Mouse (Mus musculus): ENCODE data around the gene Gm20683. TPM values are rescaled to one million over a fixed set of nuclear protein-coding genes. Genes with fewer than 3 reads are reported as not detected.

The Gm20683 gene
- polyA plus RNA-seq, 1 experiment from 2014 or later: 2.7 TPM

DNA sequence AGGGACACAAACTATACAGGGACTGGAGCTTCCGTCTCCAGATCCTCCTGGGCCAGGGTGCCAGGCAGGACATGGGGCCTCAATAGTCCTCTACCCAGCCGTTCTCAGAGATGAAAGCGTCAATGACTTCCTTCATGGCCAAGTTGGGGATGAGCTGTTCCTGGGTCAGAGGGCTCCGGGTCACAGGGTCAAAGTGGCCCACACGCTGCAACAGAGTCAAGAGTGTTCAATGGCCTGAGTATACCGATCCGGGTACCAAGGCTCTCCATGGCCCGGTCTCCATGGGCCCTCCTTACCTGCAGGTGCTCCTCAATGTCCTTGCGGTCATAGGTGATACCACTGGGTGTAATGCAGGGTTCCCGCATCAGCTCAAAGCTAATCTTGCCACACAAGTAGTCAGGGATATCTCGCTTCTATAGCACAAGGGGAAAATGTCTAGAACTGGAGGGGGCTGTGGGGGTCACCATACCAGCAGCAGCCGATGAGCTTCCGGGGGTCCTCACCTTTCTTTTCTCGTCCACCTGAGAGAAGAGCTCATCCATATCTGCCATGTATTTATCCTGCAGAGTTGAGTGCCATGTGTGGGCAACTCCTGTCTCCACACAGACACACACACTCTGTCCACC is 10.6 kb downstream of the Gm20683 start:
- Histone ChIP-seq H3K36me3 (ENCODE audit: insufficient read depth, low read length) (peaks cover 32% of the 10 kb centered on the region), H3K4me2 (ENCODE audit: low read length) (peak overlapping the region; percentile 85; the same call in 1 of the 2 replicates), H3K4me3 (replicated peaks; ENCODE audit: low read depth, low read length) (no peak overlapping the region), H3K9me3 (replicated peaks; ENCODE audit: low read length) (no peaks in the 10 kb centered on the region), H3K27ac (no peak overlapping the region), H3K4me1 (replicated peaks; ENCODE audit: insufficient read depth, low read length) (peaks cover 45% of the 10 kb centered on the region), H3K9ac (ENCODE audit: low read depth, low read length) (no peak overlapping the region), H3K27me3 (ENCODE audit: insufficient read depth, low read length) (no peaks in the 10 kb centered on the region)
- ATAC-seq (replicated peaks; ENCODE audit: low FRiP score, low read depth): no peak
- DNase-seq (ENCODE audit: low spot score): no peak
- 84% methylated on average over 14 of the region's 14 CpGs for WGBS
- TF ChIP-seq CTCF (IDR thresholded peaks at IDR 0.05; ENCODE audit: low read depth): no peak

DNA sequence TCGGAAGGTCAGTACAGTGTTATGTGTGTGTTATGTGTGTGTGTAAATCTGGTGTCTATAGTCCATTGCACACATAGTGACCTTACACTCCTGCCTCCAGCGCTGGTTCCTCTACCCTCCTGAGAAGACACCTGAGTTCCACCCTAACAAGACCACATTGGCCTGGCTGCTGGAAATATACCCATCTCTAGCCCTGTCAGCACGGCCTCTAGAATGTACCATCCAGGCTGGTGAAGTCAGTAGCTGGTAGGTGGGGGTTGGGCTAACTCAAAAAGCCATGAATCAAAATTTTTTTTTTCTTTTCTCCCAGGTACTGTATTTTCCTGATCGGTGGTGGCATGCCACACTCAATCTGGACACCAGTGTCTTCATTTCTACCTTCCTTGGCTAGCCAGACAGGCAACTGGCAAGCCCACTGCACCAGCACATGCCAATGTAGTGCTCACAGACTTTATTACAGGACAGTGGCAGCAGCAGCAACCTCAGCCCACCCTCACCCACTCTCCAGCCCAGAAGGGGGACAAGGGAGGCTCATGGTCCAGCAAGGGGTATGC is 11.3 kb downstream of the Gm20683 start:
- no peak overlapping the region for H3K27ac ChIP-seq
- 79% methylated on average over 4 of the region's 4 CpGs for WGBS
- ATAC-seq (replicated peaks; ENCODE audit: low FRiP score, low read depth) (no peak), DNase-seq (ENCODE audit: low spot score) (no peak)
- no peak overlapping the region for H3K9ac ChIP-seq (ENCODE audit: low read depth, low read length)
- no peaks in the 10 kb centered on the region for H3K9me3 ChIP-seq (replicated peaks; ENCODE audit: low read length)
- TF ChIP-seq CTCF (IDR thresholded peaks at IDR 0.05; ENCODE audit: low read depth): no peak
- H3K36me3 ChIP-seq (ENCODE audit: insufficient read depth, low read length): peaks cover 38% of the 10 kb centered on the region
- no peak overlapping the region for H3K4me3 ChIP-seq (replicated peaks; ENCODE audit: low read depth, low read length)
- no peaks in the 10 kb centered on the region for H3K27me3 ChIP-seq (ENCODE audit: insufficient read depth, low read length)
- peaks cover 39% of the 10 kb centered on the region for H3K4me1 ChIP-seq (replicated peaks; ENCODE audit: insufficient read depth, low read length)
- 0 out of 2 replicates have a peak overlapping the region, but pooled peaks have one; percentile 66 for H3K4me2 ChIP-seq (ENCODE audit: low read length)

DNA sequence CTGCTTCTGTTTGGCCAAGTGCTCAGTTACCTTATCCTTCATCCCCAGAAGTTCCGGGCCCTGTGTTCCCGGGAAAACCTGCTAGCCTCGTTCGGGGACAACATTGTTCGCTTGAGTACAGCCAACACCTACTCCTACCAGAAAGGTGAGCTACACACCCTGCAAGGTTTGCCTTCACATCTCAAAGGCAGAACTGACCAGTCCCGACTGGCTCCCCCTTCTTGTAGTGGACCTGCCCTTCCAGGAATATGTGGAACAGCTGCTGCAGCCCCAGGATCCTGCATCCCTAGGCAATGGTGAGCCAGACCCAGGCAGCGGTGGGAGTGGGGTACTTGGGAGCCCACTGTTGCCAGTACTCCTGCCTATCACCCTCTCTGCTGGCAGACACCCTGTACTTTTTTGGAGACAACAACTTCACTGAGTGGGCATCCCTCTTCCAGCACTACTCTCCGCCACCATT is 12.0 kb downstream of the Gm20683 start:
- TF ChIP-seq CTCF (IDR thresholded peaks at IDR 0.05; ENCODE audit: low read depth): no peak
- no peak for ATAC-seq (replicated peaks; ENCODE audit: low FRiP score, low read depth)

DNA sequence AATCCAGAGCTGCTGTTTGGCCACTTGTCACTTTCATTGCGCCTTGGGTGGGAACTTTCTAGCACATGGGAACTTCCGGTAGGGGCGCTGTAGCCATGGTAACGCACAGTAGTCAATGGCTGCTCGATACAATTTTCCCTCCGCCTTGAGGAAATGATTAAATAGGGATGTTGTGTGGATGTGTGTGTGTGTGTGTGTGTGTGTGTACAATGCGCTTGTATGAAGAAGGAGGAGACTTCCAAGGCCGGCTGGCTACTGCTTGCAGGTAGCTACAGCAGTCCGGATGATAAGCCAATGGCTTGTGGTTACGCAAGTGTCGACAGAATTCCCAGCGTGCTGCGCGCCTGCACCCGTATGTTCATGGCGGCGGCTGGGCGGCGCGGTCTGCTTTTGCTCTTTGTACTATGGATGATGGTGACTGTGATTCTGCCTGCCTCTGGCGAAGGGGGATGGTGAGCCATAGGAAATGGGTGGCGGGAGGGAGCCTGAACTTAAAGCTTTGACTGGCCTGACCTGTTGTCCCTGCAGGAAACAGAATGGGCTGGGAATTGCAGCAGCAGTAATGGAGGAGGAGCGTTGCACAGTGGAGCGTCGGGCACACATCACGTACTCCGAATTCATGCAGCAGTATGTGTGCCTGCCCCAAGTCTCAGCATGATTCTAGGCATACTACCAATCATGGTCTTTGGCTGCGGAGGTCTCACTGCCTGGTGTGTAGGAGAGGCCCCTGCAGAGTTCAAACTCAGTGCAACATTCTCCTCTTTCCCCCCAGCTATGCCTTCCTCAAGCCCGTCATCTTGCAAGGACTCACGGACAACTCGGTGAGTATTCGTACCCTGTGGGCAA is 12.6 kb downstream of the Gm20683 start, which contains the start of gene Jmjd8:
Gene Jmjd8, plus strand, starts transcription at position 156 of the 846 bp plus-strand sequence.
- Histone ChIP-seq H3K27me3 (ENCODE audit: insufficient read depth, low read length) (no peaks in the 10 kb centered on the region), H3K36me3 (ENCODE audit: insufficient read depth, low read length) (peaks cover 34% of the 10 kb centered on the region), H3K4me1 (replicated peaks; ENCODE audit: insufficient read depth, low read length) (peaks cover 36% of the 10 kb centered on the region), H3K9ac (ENCODE audit: low read depth, low read length) (peak within 1 kb of the TSS; percentile 60), H3K27ac (peak within 1 kb of the TSS; percentile 88), H3K4me3 (replicated peaks; ENCODE audit: low read depth, low read length) (peak within 1 kb of the TSS; percentile 34), H3K4me2 (ENCODE audit: low read length) (peak within 1 kb of the TSS; percentile 66), H3K9me3 (replicated peaks; ENCODE audit: low read length) (no peaks in the 10 kb centered on the region)
- TF ChIP-seq CTCF (IDR thresholded peaks at IDR 0.05; ENCODE audit: low read depth): peak; percentile 57
- DNase-seq (ENCODE audit: low spot score) (peak; percentile 90), ATAC-seq (replicated peaks; ENCODE audit: low FRiP score, low read depth) (peak; percentile 16)
- whole genome bisulfite sequencing: under 1% methylated on average over 32 of the region's 32 CpGs

More for the DNA sequence above, 12.0 kb downstream of the Gm20683 start:
- Histone ChIP-seq H3K4me3 (replicated peaks; ENCODE audit: low read depth, low read length) (peak overlapping the region; percentile 34), H3K36me3 (ENCODE audit: insufficient read depth, low read length) (peaks cover 35% of the 10 kb centered on the region), H3K4me2 (ENCODE audit: low read length) (peak overlapping the region; percentile 66), H3K4me1 (replicated peaks; ENCODE audit: insufficient read depth, low read length) (peaks cover 36% of the 10 kb centered on the region), H3K9me3 (replicated peaks; ENCODE audit: low read length) (no peaks in the 10 kb centered on the region), H3K27ac (peak overlapping the region; percentile 88), H3K27me3 (ENCODE audit: insufficient read depth, low read length) (no peaks in the 10 kb centered on the region), H3K9ac (ENCODE audit: low read depth, low read length) (peak overlapping the region; percentile 60)
- no peak for DNase-seq (ENCODE audit: low spot score)
- WGBS: 33% methylated on average over 8 of the region's 8 CpGs

DNA sequence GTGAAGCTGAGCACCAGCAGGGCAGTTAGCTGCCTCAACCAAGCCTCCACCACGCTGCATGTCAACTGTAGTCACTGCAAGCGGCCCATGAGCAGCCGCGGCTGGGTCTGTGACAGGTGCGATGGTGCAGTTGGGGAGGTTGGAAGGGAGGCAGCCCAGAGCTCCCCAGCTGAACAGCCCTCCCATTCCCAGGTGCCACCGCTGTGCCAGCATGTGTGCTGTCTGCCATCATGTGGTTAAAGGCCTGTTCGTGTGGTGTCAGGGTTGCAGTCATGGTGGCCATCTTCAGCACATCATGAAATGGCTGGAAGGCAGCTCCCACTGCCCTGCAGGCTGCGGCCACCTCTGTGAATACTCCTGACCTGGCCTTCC is 13.4 kb downstream of the Gm20683 start:
- peaks cover 37% of the 10 kb centered on the region for H3K4me1 ChIP-seq (replicated peaks; ENCODE audit: insufficient read depth, low read length)
- no peak overlapping the region; the same call in 1 of the 2 replicates for H3K9ac ChIP-seq (ENCODE audit: low read depth, low read length)
- H3K4me3 ChIP-seq (replicated peaks; ENCODE audit: low read depth, low read length): peak overlapping the region; percentile 34; the same call in 1 of the 2 replicates
- no peaks in the 10 kb centered on the region for H3K9me3 ChIP-seq (replicated peaks; ENCODE audit: low read length)
- no peak for TF ChIP-seq CTCF (IDR thresholded peaks at IDR 0.05; ENCODE audit: low read depth)
- WGBS: 87% methylated on average over 8 of the region's 8 CpGs
- ATAC-seq (replicated peaks; ENCODE audit: low FRiP score, low read depth) (no peak), DNase-seq (ENCODE audit: low spot score) (no peak)
- peak overlapping the region; percentile 88; the same call in 1 of the 2 replicates for H3K27ac ChIP-seq
- no peaks in the 10 kb centered on the region for H3K27me3 ChIP-seq (ENCODE audit: insufficient read depth, low read length)
- peaks cover 34% of the 10 kb centered on the region for H3K36me3 ChIP-seq (ENCODE audit: insufficient read depth, low read length)
- H3K4me2 ChIP-seq (ENCODE audit: low read length): peak overlapping the region; percentile 66

Measured in kidney, postnatal 0 days (tissue).